Comparison of ENCODE assay signal across 8 mouse cellular contexts in the genomic region with DNA sequence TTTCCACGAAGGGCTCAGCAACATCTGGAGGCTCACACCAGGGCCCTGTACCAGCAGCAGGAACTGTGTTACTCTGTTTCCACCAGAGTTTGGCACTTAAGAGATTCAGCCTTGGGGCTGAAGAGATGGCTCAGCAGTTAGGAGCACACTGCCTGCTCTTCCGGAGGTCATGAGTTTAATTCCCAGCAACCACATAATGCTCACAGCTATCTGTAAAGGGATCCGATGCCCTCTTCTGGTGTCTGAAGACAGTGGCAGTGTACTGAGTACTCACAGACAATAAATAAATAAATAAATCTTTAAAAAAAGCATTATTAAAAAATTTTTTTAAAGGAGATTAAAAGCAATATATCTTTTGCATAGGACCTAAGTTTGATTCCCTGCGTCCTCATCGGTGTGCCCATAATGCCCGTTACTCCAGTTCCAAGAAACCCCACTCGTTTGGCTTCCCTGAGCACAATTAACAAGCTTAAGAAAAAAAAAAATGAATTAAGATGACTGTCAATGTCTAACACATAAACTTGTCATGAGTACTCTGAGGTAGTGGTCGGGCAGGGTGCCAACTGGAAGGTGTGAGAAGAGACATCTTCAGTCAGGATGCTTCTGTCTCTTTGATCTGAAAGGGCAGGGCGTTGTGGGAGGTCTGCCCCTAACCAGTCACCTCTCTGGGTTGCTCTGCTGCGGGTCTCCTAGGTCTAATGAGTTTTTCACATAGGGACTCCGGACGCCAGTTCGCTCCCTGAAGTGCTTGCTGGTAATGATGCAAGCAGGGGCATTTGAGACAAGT. TPM values are rescaled to one million over a fixed set of nuclear protein-coding genes. Genes with fewer than 3 reads are reported as not detected.
DNase-seq lines count a peak whose midpoint lies in the region; ATAC-seq and TF ChIP-seq lines count a peak whose summit lies in the region.

No protein-coding gene starts in this region.

- no peak for TF ChIP-seq POLR2A in lung, adult 2 months (IDR thresholded peaks at IDR 0.05; ENCODE audit: borderline replicate concordance, extremely low read depth, low read depth, low read length)

- H3K9me3 ChIP-seq in embryonic facial prominence, embryonic 14.5 days (ENCODE audit: control insufficient read depth, low read length), result no peaks in the 10 kb centered on the region
- H3K9me3 ChIP-seq in kidney, embryonic 16.5 days (ENCODE audit: low read length), result no peaks in the 10 kb centered on the region
- no peaks in the 10 kb centered on the region for H3K9me3 ChIP-seq in midbrain, embryonic 15.5 days

- H3K27ac ChIP-seq in embryonic facial prominence, embryonic 14.5 days (replicated peaks; ENCODE audit: low read depth, low read length), result peak overlapping the region; percentile 40; the same call in 1 of the 2 replicates
- H3K27ac ChIP-seq in kidney, embryonic 16.5 days (ENCODE audit: low read length), result peak overlapping the region; percentile 85
- peak overlapping the region; percentile 90 for H3K27ac ChIP-seq in midbrain, embryonic 15.5 days

- H3K4me2 ChIP-seq in embryonic facial prominence, embryonic 14.5 days (ENCODE audit: low read depth, low read length), result peak overlapping the region; percentile 97
- H3K4me2 ChIP-seq in kidney, embryonic 16.5 days (replicated peaks; ENCODE audit: low read depth, low read length), result peak overlapping the region; percentile 91
- H3K4me2 ChIP-seq in midbrain, embryonic 15.5 days, result peak overlapping the region; percentile 93

- no peak for TF ChIP-seq CTCF in lung, adult 2 months (IDR thresholded peaks at IDR 0.05; ENCODE audit: insufficient read depth, low read length)

- WGBS in lung, adult 2 months, result 10% methylated on average over 13 of the region's 13 CpGs
- 8% methylated on average over 13 of the region's 13 CpGs for WGBS in embryonic facial prominence, embryonic 14.5 days
- 8% methylated on average over 13 of the region's 13 CpGs for WGBS in kidney, embryonic 16.5 days
- WGBS in midbrain, embryonic 15.5 days, result 11% methylated on average over 13 of the region's 13 CpGs

- ATAC-seq in embryonic facial prominence, embryonic 14.5 days (ENCODE audit: low read depth), result no peak
- no peak for ATAC-seq in kidney, embryonic 16.5 days (ENCODE audit: low FRiP score, low TSS enrichment)
- ATAC-seq in midbrain, embryonic 15.5 days (replicated peaks), result no peak

- DNase-seq in lung, adult 2 months, result no peak
- no peak for DNase-seq in lung, postnatal 25 days (ENCODE audit: low spot score)
- DNase-seq in MN1 (ENCODE audit: low spot score), result peak; percentile 63
- DNase-seq in embryonic facial prominence, embryonic 14.5 days (ENCODE audit: low spot score), result no peak
- no peak for DNase-seq in Muller cell, postnatal 12 days (ENCODE audit: inconsistent ontology term)
- no peak for DNase-seq in thymus, postnatal 10 days (ENCODE audit: low spot score in 2 of 2)

- peak overlapping the region; percentile 85 for H3K9ac ChIP-seq in embryonic facial prominence, embryonic 14.5 days (ENCODE audit: low read depth, low read length)
- H3K9ac ChIP-seq in kidney, embryonic 16.5 days (replicated peaks; ENCODE audit: low read length), result peak overlapping the region; percentile 92
- H3K9ac ChIP-seq in midbrain, embryonic 15.5 days, result peak overlapping the region; percentile 92

- peak overlapping the region; percentile 80 for H3K4me3 ChIP-seq in lung, adult 2 months (replicated peaks; ENCODE audit: extremely low read depth, low read depth, low read length)
- peak overlapping the region; percentile 81 for H3K4me3 ChIP-seq in embryonic facial prominence, embryonic 14.5 days (ENCODE audit: low read depth, low read length)
- peak overlapping the region; percentile 91 for H3K4me3 ChIP-seq in kidney, embryonic 16.5 days (ENCODE audit: low read length)
- peak overlapping the region; percentile 81 for H3K4me3 ChIP-seq in midbrain, embryonic 15.5 days

- no peaks in the 10 kb centered on the region for H3K27me3 ChIP-seq in embryonic facial prominence, embryonic 14.5 days (replicated peaks; ENCODE audit: control insufficient read depth, insufficient read depth, low read length)
- no peaks in the 10 kb centered on the region for H3K27me3 ChIP-seq in kidney, embryonic 16.5 days (ENCODE audit: insufficient read depth, low read length)
- H3K27me3 ChIP-seq in midbrain, embryonic 15.5 days (replicated peaks), result no peaks in the 10 kb centered on the region

- peaks cover 15% of the 10 kb centered on the region for H3K4me1 ChIP-seq in lung, adult 2 months (ENCODE audit: control insufficient read depth, insufficient read depth, low read length)
- peaks cover 27% of the 10 kb centered on the region for H3K4me1 ChIP-seq in embryonic facial prominence, embryonic 14.5 days (ENCODE audit: control insufficient read depth, insufficient read depth, low read length)
- peaks cover 37% of the 10 kb centered on the region for H3K4me1 ChIP-seq in kidney, embryonic 16.5 days (ENCODE audit: insufficient read depth, low read length)
- peaks cover 51% of the 10 kb centered on the region for H3K4me1 ChIP-seq in midbrain, embryonic 15.5 days

- no peaks in the 10 kb centered on the region for H3K36me3 ChIP-seq in embryonic facial prominence, embryonic 14.5 days (ENCODE audit: control insufficient read depth, insufficient read depth, low read length)
- 0 out of 2 replicates have a peak, but pooled peaks cover 4% of the 10 kb centered on the region for H3K36me3 ChIP-seq in kidney, embryonic 16.5 days (ENCODE audit: insufficient read depth, low read length)
- 0 out of 2 replicates have a peak, but pooled peaks cover 7% of the 10 kb centered on the region for H3K36me3 ChIP-seq in midbrain, embryonic 15.5 days (replicated peaks)

RNA-seq across cellular contexts. Expression of a gene that starts 0.6 kb away (rescaled TPM):
- 12.2 and 12.4 TPM in 2 replicates for polyA plus RNA-seq in lung, adult 2 months (2012; rRNA removed)
- 11.9 and 12.3 TPM in 2 replicates for polyA plus RNA-seq in embryonic facial prominence, embryonic 14.5 days (2014; fragmentation: Nextera tagmentation; extraction: Ambion mirVana)
- 15.6 and 16.1 TPM in 2 replicates for polyA plus RNA-seq in kidney, embryonic 16.5 days (2015; fragmentation: Nextera tagmentation; extraction: Ambion mirVana)
- 17.9 and 18.2 TPM in 2 replicates for polyA plus RNA-seq in midbrain, embryonic 15.5 days (2015; fragmentation: Nextera tagmentation; extraction: Ambion mirVana)

RNA-seq across cellular contexts. Expression of a gene that starts 2.2 kb away (rescaled TPM):
- 35.7 and 40.6 TPM in 2 replicates for polyA plus RNA-seq in lung, adult 2 months (2012; rRNA removed)
- 89.2 and 99.6 TPM in 2 replicates for polyA plus RNA-seq in embryonic facial prominence, embryonic 14.5 days (2014; fragmentation: Nextera tagmentation; extraction: Ambion mirVana)
- 137 and 139 TPM in 2 replicates for polyA plus RNA-seq in kidney, embryonic 16.5 days (2015; fragmentation: Nextera tagmentation; extraction: Ambion mirVana)
- polyA plus RNA-seq in midbrain, embryonic 15.5 days (2015; fragmentation: Nextera tagmentation; extraction: Ambion mirVana), result 257 and 277 TPM in 2 replicates

Comparison
In these comparisons a context has a peak if more than half of its experiments do, and no peak if none do; other contexts are left out.
1. H3K27ac ChIP-seq: peak in every context shown above with its lines; median percentile 90 in midbrain, embryonic 15.5 days; 85 in kidney, embryonic 16.5 days; 40 in embryonic facial prominence, embryonic 14.5 days.